Mouse (Mus musculus): ENCODE data around the gene Gm4724. TPM values are rescaled to one million over a fixed set of nuclear protein-coding genes. Genes with fewer than 3 reads are reported as not detected.
"Not testable (repeated sequence)": the region's sequence is repeated elsewhere in the genome, so short reads cannot be mapped to it uniquely, and the experiment has no call there.

The Gm4724 gene
- 3.5 and 7.0 TPM in 2 replicates for polyA plus RNA-seq (2012; rRNA removed)

- H3K4me3 ChIP-seq (replicated peaks; ENCODE audit: extremely low read depth, low read depth, low read length); H3K4me1 ChIP-seq (ENCODE audit: control insufficient read depth, insufficient read depth, low read length): not testable (repeated sequence)
- WGBS = no CpG with 5 or more reads among the region's 4 CpGs
Observed at GRCm38 (mm10) chr2:175435707-175436106, at the start of gene Gm4724. Gm4724 (minus strand) TSS chr2:175435807.

DNA sequence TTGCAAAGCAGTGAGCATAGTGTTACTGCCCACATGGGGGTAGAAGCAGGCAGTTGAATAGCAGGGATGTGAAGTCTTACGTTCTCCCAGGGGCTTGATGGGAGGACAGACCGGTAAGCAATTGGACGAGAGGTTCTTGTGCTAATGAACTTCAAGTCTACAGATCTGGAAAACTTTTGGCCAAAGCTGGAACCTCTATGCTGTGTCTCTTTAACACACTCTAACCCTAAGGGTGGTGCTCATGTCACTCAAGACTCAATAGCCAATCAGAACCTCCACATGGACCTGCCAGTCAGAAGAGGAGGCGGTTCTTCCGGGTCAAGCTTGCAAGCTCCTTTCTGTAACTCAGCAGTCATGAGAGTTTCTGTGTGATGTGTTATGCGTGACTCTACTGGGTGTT is 34.1 kb upstream of the Gm4724 start, which contains the start of gene Zfp965:
TSS of gene Zfp965 (plus strand) at position 301 of the 400 bp plus-strand sequence.
- not testable (repeated sequence) for H3K4me1 ChIP-seq (ENCODE audit: control insufficient read depth, insufficient read depth, low read length); H3K4me3 ChIP-seq (replicated peaks; ENCODE audit: extremely low read depth, low read depth, low read length); DNase-seq
- WGBS = no CpG with 5 or more reads among the region's 6 CpGs

More at GRCm38 (mm10) chr2:175435707-175436106, at the start of gene Gm4724:
- DNase-seq = not testable (repeated sequence)

Other genes with a start within 250 kb of the Gm4724 start
- 2.5 and 6.2 TPM in 2 replicates for gene Gm14391, start 228.9 kb downstream of the Gm4724 start, polyA plus RNA-seq (2012; rRNA removed)
- not detected in 2 replicates for gene Gm14440, start 160.7 kb downstream of the Gm4724 start, polyA plus RNA-seq (2012; rRNA removed)
- 1.2 and 2.1 TPM in 2 replicates for gene Gm4631, start 97.6 kb downstream of the Gm4724 start, polyA plus RNA-seq (2012; rRNA removed)
- gene Zfp968, start 63.4 kb downstream of the Gm4724 start, polyA plus RNA-seq (2012; rRNA removed) = 0.46 and 1.2 TPM in 2 replicates
- gene Zfp965, start 34.2 kb upstream of the Gm4724 start, polyA plus RNA-seq (2012; rRNA removed) = 0.24 and 0.57 TPM in 2 replicates
- not detected in 2 replicates for gene Gm11007, start 208.2 kb upstream of the Gm4724 start, polyA plus RNA-seq (2012; rRNA removed)